Mouse (Mus musculus) forebrain, embryonic 12.5 days (tissue): ENCODE results near the gene D1Ertd622e. TPM values are rescaled to one million over a fixed set of nuclear protein-coding genes. Genes with fewer than 3 reads are reported as not detected.

Experiments
- ATAC-seq: fragments of 200-750 bp; cut with Nextera tagmentation; 2 replicates; pipeline ENCODE4 v1.8.0; 2017; ENCODE audit warnings: moderate TSS enrichment; ENCODE audit not compliant: low FRiP score
- H3K27ac ChIP-seq: fragments of 300-500 bp; sonication (generic); 2 replicates; pipeline ENCODE4 v1.5.1; 2016; ENCODE audit warnings: mild to moderate bottlenecking
- H3K27me3 ChIP-seq: fragments of 300-500 bp; sonication (generic); 2 replicates; pipeline ENCODE4 v1.6.1; 2016; ENCODE audit warnings: mild to moderate bottlenecking
- H3K36me3 ChIP-seq: fragments of 300-500 bp; sonication (generic); replicated peaks from 2 replicates; pipeline ENCODE4 v1.6.1; 2016; ENCODE audit warnings: mild to moderate bottlenecking
- H3K4me1 ChIP-seq: fragments of 300-500 bp; sonication (generic); 2 replicates; pipeline ENCODE4 v1.6.1; 2016
- H3K4me2 ChIP-seq: fragments of 300-500 bp; sonication (generic); 2 replicates; pipeline ENCODE4 v1.6.1; 2016; ENCODE audit warnings: mild to moderate bottlenecking, moderate library complexity
- H3K4me3 ChIP-seq: fragments of 300-500 bp; sonication (generic); replicated peaks from 2 replicates; pipeline ENCODE4 v1.5.1; 2016; ENCODE audit warnings: mild to moderate bottlenecking
- H3K9ac ChIP-seq: fragments of 300-500 bp; sonication (generic); 2 replicates; pipeline ENCODE4 v1.6.1; 2016; ENCODE audit warnings: mild to moderate bottlenecking
- H3K9me3 ChIP-seq: fragments of 300-500 bp; sonication (generic); 2 replicates; pipeline ENCODE4 v1.6.1; 2016
- WGBS: fragments of 180-500 bp; shearing (Covaris S2); methylation state at CpG from one replicate; pipeline ENCODE4 v1.1.7; 2016; 5-methylcytosine and 5-hydroxymethylcytosine counted together
- polyA plus RNA-seq: library from polyadenylated mRNA; unstranded; fragments of >200 nt; fragmentation: Nextera tagmentation; extraction: Ambion mirVana; gene quantifications from 2 replicates; pipeline ENCODE4 v1.2.1, GENCODE M21; 2016

Gene D1Ertd622e
- 44.1 and 52.2 TPM in 2 replicates for polyA plus RNA-seq

GRCm38 (mm10) chr1:97661406-97662241 is at the start of gene D1Ertd622e:
Gene D1Ertd622e, minus strand, starts transcription at chr1:97662074.
- Histone ChIP-seq H3K36me3 (no peaks in the 10 kb centered on the region), H3K4me3 (peak within 1 kb of the TSS; percentile 91), H3K4me2 (peak within 1 kb of the TSS; percentile 62), H3K27ac (peak within 1 kb of the TSS; percentile 97), H3K27me3 (no peaks in the 10 kb centered on the region), H3K9me3 (no peaks in the 10 kb centered on the region), H3K9ac (peak within 1 kb of the TSS; percentile 94), H3K4me1 (peaks cover 36% of the 10 kb centered on the region)
- ATAC-seq: peak; percentile 92
- under 1% methylated on average over 64 of the region's 106 CpGs for WGBS

- ATAC-seq: no peak
- Histone ChIP-seq H3K36me3 (peaks cover 38% of the 10 kb centered on the region), H3K4me3 (no peak overlapping the region), H3K4me2 (no peak overlapping the region), H3K27me3 (no peaks in the 10 kb centered on the region), H3K27ac (no peak overlapping the region), H3K9me3 (no peaks in the 10 kb centered on the region), H3K4me1 (no peaks in the 10 kb centered on the region), H3K9ac (no peak overlapping the region)
- 91% methylated on average over 3 of the region's 3 CpGs for WGBS
Measured at GRCm38 (mm10) chr1:97710520-97710919, 48.6 kb upstream of the D1Ertd622e start.

GRCm38 (mm10) chr1:97705389-97705788 is 43.5 kb upstream of the D1Ertd622e start:
- Histone ChIP-seq H3K27me3 (no peaks in the 10 kb centered on the region), H3K4me1 (no peaks in the 10 kb centered on the region), H3K4me3 (no peak overlapping the region), H3K9ac (no peak overlapping the region), H3K9me3 (no peaks in the 10 kb centered on the region), H3K36me3 (peaks cover 19% of the 10 kb centered on the region), H3K27ac (no peak overlapping the region), H3K4me2 (no peak overlapping the region)
- no peak for ATAC-seq

GRCm38 (mm10) chr1:97704646-97705045 is 42.8 kb upstream of the D1Ertd622e start:
- no peak for ATAC-seq
- Histone ChIP-seq H3K27ac (no peak overlapping the region), H3K36me3 (peaks cover 19% of the 10 kb centered on the region), H3K4me3 (no peak overlapping the region), H3K4me2 (no peak overlapping the region), H3K27me3 (no peaks in the 10 kb centered on the region), H3K4me1 (no peaks in the 10 kb centered on the region), H3K9ac (no peak overlapping the region), H3K9me3 (no peaks in the 10 kb centered on the region)
- 92% methylated on average over 1 of the region's 1 CpGs for WGBS

GRCm38 (mm10) chr1:97698956-97699570 is 37.2 kb upstream of the D1Ertd622e start:
- no peak overlapping the region for H3K27ac ChIP-seq
- no peaks in the 10 kb centered on the region for H3K27me3 ChIP-seq
- peak; percentile 35; the same call in 1 of the 2 replicates for ATAC-seq
- H3K4me1 ChIP-seq: peaks cover 5% of the 10 kb centered on the region
- H3K4me3 ChIP-seq: no peak overlapping the region
- no peaks in the 10 kb centered on the region for H3K36me3 ChIP-seq
- no peak overlapping the region for H3K9ac ChIP-seq
- H3K9me3 ChIP-seq: no peaks in the 10 kb centered on the region
- WGBS: 23% methylated on average over 11 of the region's 11 CpGs
- no peak overlapping the region for H3K4me2 ChIP-seq

- peaks cover 5% of the 10 kb centered on the region for H3K4me1 ChIP-seq
- WGBS: 91% methylated on average over 1 of the region's 1 CpGs
- no peak for ATAC-seq
Measured at GRCm38 (mm10) chr1:97697273-97697672, 35.4 kb upstream of the D1Ertd622e start.

GRCm38 (mm10) chr1:97693825-97694224 is 32.0 kb upstream of the D1Ertd622e start:
- Histone ChIP-seq H3K27me3 (no peaks in the 10 kb centered on the region), H3K4me1 (peaks cover under 1% of the 10 kb centered on the region), H3K4me3 (no peak overlapping the region), H3K27ac (no peak overlapping the region), H3K9ac (no peak overlapping the region), H3K36me3 (no peaks in the 10 kb centered on the region), H3K4me2 (no peak overlapping the region), H3K9me3 (no peaks in the 10 kb centered on the region)
- ATAC-seq: no peak

More at GRCm38 (mm10) chr1:97697273-97697672, 35.4 kb upstream of the D1Ertd622e start:
- Histone ChIP-seq H3K9ac (no peak overlapping the region), H3K4me3 (no peak overlapping the region), H3K27ac (no peak overlapping the region), H3K27me3 (no peaks in the 10 kb centered on the region), H3K36me3 (no peaks in the 10 kb centered on the region), H3K4me2 (no peak overlapping the region), H3K9me3 (no peaks in the 10 kb centered on the region)

GRCm38 (mm10) chr1:97688756-97689155 is 26.9 kb upstream of the D1Ertd622e start:
- H3K4me2 ChIP-seq: no peak overlapping the region
- H3K36me3 ChIP-seq: no peaks in the 10 kb centered on the region
- ATAC-seq: peak; percentile 84; the same call in 1 of the 2 replicates
- H3K4me3 ChIP-seq: no peak overlapping the region
- no peaks in the 10 kb centered on the region for H3K9me3 ChIP-seq
- no peaks in the 10 kb centered on the region for H3K4me1 ChIP-seq
- no peaks in the 10 kb centered on the region for H3K27me3 ChIP-seq
- WGBS: 25% methylated on average over 3 of the region's 3 CpGs
- no peak overlapping the region for H3K9ac ChIP-seq
- no peak overlapping the region for H3K27ac ChIP-seq

GRCm38 (mm10) chr1:97676526-97677177 is 14.8 kb upstream of the D1Ertd622e start:
- Histone ChIP-seq H3K36me3 (no peaks in the 10 kb centered on the region), H3K27me3 (no peaks in the 10 kb centered on the region), H3K9ac (no peak overlapping the region), H3K4me1 (no peaks in the 10 kb centered on the region), H3K4me2 (no peak overlapping the region), H3K4me3 (no peak overlapping the region), H3K9me3 (no peaks in the 10 kb centered on the region), H3K27ac (no peak overlapping the region)
- ATAC-seq: no peak
- WGBS: 83% methylated on average over 4 of the region's 4 CpGs

- WGBS: 81% methylated on average over 2 of the region's 2 CpGs
- H3K36me3 ChIP-seq: no peaks in the 10 kb centered on the region
- no peaks in the 10 kb centered on the region for H3K27me3 ChIP-seq
- no peak overlapping the region for H3K27ac ChIP-seq
- ATAC-seq: no peak
- no peaks in the 10 kb centered on the region for H3K4me1 ChIP-seq
- H3K9me3 ChIP-seq: no peaks in the 10 kb centered on the region
- no peak overlapping the region for H3K4me3 ChIP-seq
- H3K9ac ChIP-seq: no peak overlapping the region
- H3K4me2 ChIP-seq: no peak overlapping the region
Measured at GRCm38 (mm10) chr1:97676115-97676514, 14.2 kb upstream of the D1Ertd622e start.

GRCm38 (mm10) chr1:97672849-97673248 is 11.0 kb upstream of the D1Ertd622e start:
- no peak for ATAC-seq
- H3K27me3 ChIP-seq: no peaks in the 10 kb centered on the region
- H3K4me2 ChIP-seq: no peak overlapping the region
- no peak overlapping the region for H3K27ac ChIP-seq
- 77% methylated on average over 2 of the region's 2 CpGs for WGBS
- H3K9ac ChIP-seq: no peak overlapping the region
- no peak overlapping the region for H3K4me3 ChIP-seq
- H3K4me1 ChIP-seq: no peaks in the 10 kb centered on the region
- no peaks in the 10 kb centered on the region for H3K36me3 ChIP-seq
- no peaks in the 10 kb centered on the region for H3K9me3 ChIP-seq

- no peak overlapping the region for H3K4me3 ChIP-seq
- H3K9ac ChIP-seq: no peak overlapping the region
- no peak overlapping the region for H3K27ac ChIP-seq
- no peak overlapping the region for H3K4me2 ChIP-seq
- H3K9me3 ChIP-seq: no peaks in the 10 kb centered on the region
- H3K27me3 ChIP-seq: no peaks in the 10 kb centered on the region
- no peaks in the 10 kb centered on the region for H3K36me3 ChIP-seq
- peaks cover 4% of the 10 kb centered on the region for H3K4me1 ChIP-seq
- WGBS: 90% methylated on average over 1 of the region's 1 CpGs
- ATAC-seq: no peak
Measured at GRCm38 (mm10) chr1:97667288-97667687, 5.4 kb upstream of the D1Ertd622e start.
